Mouse (Mus musculus): ENCODE results near the gene Stk24. TPM values are rescaled to one million over a fixed set of nuclear protein-coding genes. Genes with fewer than 3 reads are reported as not detected.

Gene Stk24
- total RNA-seq, 2 experiments from 2014 or later: 105 to 146 TPM

GRCm38 (mm10) chr14:121353648-121354377, 26.0 kb downstream of the Stk24 start:
- no peak for ATAC-seq (ENCODE audit: poor library complexity, severe bottlenecking)

DNA sequence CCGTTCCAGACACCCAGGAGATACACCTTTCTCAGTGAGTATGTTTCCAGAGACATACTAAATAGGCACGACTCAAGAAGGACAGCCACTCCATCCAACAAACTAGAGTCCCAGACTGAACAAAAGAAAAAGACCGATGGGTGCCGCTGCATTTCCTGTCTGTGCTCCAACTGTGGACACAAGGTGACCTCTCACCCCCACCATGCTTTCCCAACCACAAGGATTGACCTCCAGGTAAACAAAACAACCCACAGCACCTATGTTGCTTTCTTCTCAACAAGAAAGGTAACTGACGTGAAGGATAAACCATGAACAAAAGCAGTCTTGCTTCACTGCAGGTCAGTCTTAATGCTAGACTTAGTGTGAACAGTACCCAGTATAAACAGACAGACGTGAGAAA, 27.1 kb downstream of the Stk24 start:
- no peak for ATAC-seq (ENCODE audit: poor library complexity, severe bottlenecking)

- ATAC-seq (ENCODE audit: poor library complexity, severe bottlenecking): no peak
Observed at GRCm38 (mm10) chr14:121351737-121352136, 28.1 kb downstream of the Stk24 start.

DNA sequence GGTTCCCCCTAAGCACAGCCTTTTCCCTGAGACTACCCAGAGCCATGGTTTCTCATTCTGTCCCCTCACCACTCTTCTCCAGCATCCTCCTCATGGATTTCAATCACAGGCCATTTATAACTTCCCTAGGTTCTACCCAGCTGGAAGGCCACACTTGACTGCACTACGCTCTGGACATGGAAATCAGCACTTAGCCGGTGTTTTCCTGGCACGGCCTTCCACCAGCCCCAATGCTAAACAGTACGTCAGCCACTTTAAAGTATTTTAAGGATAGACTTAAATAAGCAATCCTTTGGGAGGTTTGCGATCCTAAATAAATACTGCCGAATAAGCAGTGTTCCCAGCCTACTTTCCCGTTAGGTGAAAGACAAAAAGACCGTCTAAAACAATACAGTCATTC, 29.8 kb downstream of the Stk24 start:
- no peak for ATAC-seq (ENCODE audit: poor library complexity, severe bottlenecking)

DNA sequence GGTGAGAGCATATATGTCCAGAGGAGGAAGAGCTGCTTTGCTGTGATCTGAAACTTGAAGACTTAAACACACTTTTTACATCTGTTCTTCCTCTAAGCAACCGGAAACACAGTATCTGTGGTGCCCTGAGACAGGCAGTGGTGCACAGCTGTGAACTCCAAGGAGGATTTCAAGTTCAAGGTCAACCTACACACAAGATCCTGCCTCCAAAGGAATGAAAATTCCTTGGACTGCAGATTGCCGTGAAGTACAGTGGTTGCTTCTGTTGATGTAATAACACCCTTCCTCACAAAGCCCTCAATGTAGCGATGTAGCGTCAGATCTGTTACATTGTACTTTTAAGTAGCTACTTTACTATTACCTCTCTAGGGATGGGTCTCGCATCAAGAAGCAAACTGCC, 30.5 kb downstream of the Stk24 start:
- no peak for ATAC-seq (ENCODE audit: poor library complexity, severe bottlenecking)

DNA sequence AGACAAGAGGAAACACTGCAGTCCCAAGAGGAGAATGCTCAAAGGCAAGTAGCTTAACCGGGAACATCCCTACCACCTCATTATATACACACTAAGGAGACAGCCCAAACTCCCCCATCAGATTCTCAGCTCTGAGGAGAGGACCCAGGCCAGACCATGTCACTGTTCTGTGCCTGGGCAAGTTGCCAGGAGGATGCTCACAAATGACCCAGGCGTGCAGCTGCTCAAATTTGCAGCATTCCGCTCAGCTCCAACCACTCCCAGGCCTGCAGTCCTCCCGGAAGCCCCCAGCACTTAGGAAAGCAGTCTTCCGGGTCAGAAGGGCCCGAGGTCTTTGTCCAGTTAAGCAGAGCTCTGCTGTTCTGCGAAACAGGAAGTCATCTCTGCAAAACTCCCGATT, 31.6 kb downstream of the Stk24 start:
- no peak for ATAC-seq (ENCODE audit: poor library complexity, severe bottlenecking)

DNA sequence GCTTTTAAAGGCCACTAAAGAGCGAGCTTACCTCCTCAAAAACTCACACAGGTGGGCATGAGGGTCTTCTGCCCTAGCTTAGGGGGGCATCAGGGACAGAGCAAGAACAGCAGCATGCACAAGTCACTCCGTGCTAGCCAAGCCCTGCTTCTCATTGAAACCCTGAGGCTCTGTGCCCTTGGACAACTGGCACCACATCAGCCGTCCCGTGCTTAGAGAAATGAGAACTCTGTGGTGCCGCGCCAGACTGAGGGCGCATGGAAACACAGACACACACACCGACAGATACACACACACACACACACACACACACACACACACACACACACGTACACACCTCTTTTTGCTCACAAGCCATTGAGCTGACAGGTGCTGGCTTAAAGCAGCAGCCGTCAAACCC, 32.7 kb downstream of the Stk24 start:
- ATAC-seq (ENCODE audit: poor library complexity, severe bottlenecking): no peak

DNA sequence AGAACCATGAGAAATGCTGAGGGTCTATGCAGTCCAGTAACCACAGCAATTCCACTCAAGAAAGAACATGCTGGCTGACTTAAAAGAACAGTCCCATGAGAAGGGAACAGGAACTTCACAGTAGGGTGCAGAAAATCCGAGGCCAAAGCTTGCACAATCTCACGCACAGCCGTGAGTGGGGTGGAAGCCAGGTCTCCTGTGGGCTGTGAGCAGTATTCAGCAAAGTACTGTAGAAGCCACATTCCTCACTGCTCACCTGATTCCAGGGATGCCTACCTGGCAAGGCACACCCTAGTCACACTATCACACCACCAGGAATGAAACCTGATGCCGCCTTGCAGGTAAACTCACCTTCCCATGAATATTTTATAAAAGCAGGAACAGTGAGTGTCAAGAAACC, 33.2 kb downstream of the Stk24 start:
- ATAC-seq (ENCODE audit: poor library complexity, severe bottlenecking): peak; percentile 69

- peak; percentile 55 for ATAC-seq (ENCODE audit: poor library complexity, severe bottlenecking)
Observed at GRCm38 (mm10) chr14:121346053-121346452, 33.8 kb downstream of the Stk24 start.

- no peak for ATAC-seq (ENCODE audit: poor library complexity, severe bottlenecking)
Observed at GRCm38 (mm10) chr14:121344928-121345327, 34.9 kb downstream of the Stk24 start.

DNA sequence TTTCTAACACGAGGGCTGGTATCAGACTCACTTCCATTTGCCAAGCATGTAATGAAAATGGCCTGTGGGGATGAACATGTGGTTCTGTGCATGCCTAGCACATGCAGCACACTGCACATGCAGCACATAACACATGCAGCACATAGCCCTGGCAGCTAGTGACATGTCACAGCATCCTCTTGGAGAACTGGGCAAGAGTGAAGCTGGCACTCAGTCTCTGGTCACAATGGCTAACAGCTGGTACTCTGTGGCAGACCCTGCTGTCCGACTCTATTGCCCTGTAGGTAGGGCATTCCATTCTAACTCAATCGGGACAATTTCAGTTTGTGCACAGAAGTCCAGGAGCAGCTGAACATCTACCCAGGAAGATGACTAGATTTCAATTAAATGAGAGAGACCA, 36.9 kb downstream of the Stk24 start:
- no peak for ATAC-seq (ENCODE audit: poor library complexity, severe bottlenecking)

GRCm38 (mm10) chr14:121339951-121340401, 39.8 kb downstream of the Stk24 start:
- peak; percentile 14; the same call in 1 of the 2 replicates for ATAC-seq (ENCODE audit: poor library complexity, severe bottlenecking)

DNA sequence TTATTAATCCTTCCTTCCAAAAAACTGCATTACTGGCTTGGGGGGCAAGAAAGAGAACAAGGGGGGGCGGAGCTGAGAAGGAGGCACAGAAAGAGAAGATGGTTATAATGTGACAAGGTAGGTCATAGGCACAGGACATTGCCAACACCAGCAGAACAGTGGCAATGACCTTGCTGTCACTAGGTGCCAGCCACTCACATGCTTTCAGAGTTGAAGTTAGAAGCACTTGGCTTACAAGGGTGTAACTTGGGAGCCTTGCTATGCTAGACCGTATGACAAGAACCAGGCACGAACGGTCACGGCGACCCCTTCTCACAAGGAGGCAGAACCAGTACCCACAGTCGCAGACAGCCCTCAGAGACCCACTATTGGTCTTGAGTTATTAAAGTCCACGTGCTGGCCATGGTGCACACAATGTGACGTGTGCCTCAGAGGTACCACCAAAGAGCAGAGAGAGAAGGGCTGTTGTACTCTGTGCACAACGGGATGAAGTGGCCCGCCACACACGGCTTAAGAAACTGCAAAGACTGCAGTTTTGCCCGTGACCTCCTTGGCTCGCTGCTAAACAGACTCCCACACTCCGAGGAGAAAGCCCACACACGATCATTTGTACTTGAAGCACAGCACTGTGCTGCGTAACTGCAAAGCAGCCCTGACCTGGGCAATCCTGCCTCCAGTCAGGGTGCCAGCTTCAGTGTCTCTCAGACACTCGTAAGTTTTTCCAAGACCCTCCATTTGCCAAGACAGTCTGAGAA, 40.8 kb downstream of the Stk24 start:
- no peak for ATAC-seq (ENCODE audit: poor library complexity, severe bottlenecking)

DNA sequence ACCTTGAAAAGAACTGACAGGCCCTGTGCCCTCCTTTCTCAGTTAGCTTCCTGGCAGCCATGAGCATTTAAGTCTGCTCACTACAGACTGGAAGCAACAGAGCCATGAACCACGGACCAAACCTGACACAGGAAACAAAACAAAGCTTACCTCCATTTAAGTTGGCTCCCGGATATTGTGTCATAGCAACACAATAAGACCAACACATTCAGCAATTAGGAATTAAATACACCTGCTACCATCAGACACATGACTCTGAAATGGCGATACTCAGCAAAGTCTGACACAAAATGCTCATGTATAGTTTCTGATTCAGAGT, 49.8 kb downstream of the Stk24 start:
- ATAC-seq (ENCODE audit: poor library complexity, severe bottlenecking): no peak

DNA sequence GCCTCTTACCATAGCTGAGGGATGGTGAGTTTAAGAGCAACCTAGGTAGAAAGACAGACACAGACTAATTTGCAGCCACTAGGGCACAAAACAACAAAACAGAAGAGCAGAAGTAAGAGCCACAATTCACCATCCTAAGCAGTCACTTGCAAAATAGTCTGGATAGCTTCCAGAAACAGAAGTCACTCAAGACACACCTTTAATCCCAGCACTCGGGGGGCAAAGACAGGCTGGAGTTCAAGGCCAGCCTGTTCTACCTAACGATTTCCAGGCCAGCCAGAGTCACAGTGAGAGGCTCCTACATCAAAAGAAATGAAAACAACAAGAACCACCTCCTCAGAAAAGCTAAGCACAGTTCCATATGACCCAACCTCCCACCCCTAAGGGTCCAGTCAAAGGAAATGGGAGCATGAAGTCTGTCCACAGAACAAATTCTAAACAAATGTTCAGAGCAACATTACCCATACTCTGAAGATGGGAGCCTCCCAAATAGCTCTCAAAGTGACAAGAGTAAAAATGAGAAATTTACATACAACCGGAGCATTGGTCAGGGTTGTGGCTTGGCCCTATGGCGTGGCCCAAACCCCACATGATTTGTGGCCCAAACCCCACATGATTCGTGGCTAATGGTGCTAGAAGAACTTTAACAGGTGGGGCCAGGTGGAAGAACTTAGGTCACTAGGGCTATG, 50.3 kb downstream of the Stk24 start:
- ATAC-seq (ENCODE audit: poor library complexity, severe bottlenecking): no peak

- ATAC-seq (ENCODE audit: poor library complexity, severe bottlenecking): peak; percentile 25
Observed at GRCm38 (mm10) chr14:121328878-121329277, 50.9 kb downstream of the Stk24 start.

GRCm38 (mm10) chr14:121326432-121326831, 53.4 kb downstream of the Stk24 start:
- ATAC-seq (ENCODE audit: poor library complexity, severe bottlenecking): no peak

DNA sequence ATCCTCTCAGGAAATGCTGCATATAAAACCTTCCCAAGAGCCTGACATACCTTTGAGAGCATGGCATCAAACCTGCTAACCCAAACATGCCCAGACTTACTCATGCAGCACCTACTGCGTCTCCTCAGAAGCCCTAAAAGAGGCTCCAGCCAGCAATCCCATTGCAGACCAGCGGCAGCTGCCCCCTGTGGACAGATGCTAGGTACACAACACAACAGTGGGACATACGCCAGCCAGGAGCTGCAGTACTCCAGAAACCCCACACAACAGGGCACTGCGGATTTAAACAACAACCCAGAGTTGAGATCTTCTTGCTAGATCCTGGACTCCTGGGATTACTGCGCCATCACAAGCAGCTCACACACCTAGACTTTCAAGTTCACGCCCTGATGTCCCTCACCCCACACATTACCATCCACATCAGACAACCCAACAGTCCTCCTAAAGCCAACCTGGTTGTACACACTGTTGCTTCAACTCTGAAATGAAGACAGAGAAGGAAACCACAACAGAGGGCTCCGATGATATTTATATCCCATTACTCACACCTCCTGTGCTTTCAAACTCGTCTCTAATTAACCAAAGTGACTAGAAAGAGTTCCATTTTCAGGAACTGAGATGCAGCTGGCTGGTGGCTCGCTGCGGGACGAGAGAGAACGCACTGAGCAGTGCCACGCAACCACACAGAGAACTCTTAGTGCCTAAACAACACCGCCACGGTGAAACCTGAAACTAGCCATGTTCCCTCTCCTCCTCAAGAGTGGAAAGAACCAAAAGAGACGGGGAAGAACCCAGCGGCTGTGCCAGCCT, 55.1 kb downstream of the Stk24 start:
- ATAC-seq (ENCODE audit: poor library complexity, severe bottlenecking): peak; percentile 77

DNA sequence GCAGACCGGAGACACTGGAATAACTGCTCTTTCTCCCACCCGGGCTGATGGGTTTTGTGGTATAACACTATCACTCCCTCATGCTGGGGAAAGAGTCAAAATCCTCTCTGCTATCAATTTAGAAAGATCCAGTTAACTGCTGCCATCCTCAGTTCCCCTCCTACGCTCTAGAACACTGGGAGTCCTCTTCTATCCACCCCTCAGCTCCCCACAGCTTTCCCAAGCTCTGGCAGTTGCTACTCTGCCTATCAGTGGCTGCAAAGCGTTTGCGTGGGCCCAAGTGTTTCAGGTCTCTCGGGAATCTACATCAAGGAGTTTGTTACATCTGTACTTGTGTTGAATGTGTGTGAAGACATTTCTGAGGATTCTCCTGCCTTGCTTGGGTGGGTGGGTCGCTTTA, 57.2 kb downstream of the Stk24 start:
- no peak for ATAC-seq (ENCODE audit: poor library complexity, severe bottlenecking)

- ATAC-seq (ENCODE audit: poor library complexity, severe bottlenecking): no peak
Observed at GRCm38 (mm10) chr14:121322150-121322549, 57.7 kb downstream of the Stk24 start.

DNA sequence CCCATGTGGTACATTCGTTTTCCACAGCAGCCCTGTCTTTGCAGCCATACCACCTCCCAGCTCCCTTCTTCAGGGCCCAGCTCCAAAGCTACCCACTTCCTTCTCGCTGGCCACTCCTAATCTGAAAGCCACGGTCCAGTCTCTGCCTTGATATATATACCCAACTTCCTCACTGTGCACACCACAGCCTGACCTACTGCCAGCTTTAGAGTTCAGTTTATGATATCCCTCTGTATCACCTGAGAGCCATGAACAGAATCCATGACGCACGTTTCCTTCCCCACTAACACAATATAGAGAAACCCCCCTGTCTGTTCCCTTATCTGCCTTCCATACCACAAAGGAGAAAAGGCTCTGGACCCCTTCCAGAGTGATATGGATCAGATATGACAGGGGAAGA, 61.4 kb downstream of the Stk24 start:
- peak; percentile 92 for ATAC-seq (ENCODE audit: poor library complexity, severe bottlenecking)

Measured in megakaryocyte, adult 5-6 weeks (primary cell).